Mouse (Mus musculus) embryonic fibroblast, embryonic 13.5 days (primary cell): ENCODE measurements around the gene Cd79b.

Experiments
- CTCF ChIP-seq: IDR thresholded peaks from 2 replicates; pipeline ENCODE4 v1.5.1; 2011; ENCODE audit warnings: mild to moderate bottlenecking, control low read depth, low read length, moderate library complexity, borderline replicate concordance; ENCODE audit not compliant: insufficient read depth
- POLR2A ChIP-seq: IDR thresholded peaks from 2 replicates; pipeline ENCODE4 v1.6.1; 2011; ENCODE audit warnings: low read depth, mild to moderate bottlenecking, control low read depth, low read length, moderate library complexity

DNA sequence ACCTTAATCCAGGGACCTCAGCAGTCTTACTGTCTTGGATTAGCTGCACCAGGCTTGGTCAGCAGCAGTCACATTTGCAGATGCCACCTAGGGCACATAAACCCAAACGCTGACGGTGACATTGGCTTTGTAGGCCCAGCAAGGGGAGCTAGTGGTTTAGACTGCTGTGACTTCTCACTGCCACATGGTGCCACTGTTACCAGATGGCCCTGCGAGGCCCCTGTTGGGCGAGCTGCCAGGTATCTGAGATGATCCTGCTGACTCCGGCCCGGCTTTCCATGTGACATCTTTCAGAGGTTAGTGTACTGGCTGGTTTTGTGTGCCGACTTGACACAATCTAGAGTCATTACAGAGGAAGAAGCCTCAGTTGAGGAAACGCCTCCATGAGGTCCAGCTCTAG is 25.2 kb downstream of the Cd79b start:
- TF ChIP-seq POLR2A (no peak), CTCF (no peak)
